16 mouse cellular contexts compared by ENCODE assay signal in the genomic region with DNA sequence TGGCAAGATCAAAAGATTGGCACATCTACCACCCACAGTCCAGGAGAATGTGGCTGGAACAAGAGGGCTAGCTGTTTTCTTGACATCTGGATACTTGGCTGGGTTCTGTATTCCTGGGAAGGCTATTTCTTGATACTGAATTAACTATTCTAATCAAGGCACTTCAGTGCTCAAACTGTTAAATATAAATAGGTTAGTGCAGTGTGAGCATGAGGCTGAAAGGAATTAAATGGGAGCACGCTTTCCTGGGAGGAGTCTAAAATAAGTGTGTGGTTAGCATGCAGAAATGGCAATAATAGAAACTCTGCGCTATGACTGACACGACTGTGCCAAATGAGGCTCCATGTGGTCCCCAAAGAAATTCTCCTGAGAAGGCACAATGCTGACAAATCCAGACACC.
"Had no signal": no experiment of that assay in that cellular context is flagged by ENCODE, and none has a peak within 500 bp of the region (broad histone marks: within the 10 kb centered on the region; RNA-seq: fewer than 3 reads in every experiment).

No protein-coding gene starts in this region.

- H3K36me3 ChIP-seq: limb, embryonic 15.5 days; liver, embryonic 12.5 days; lung, embryonic 15.5 days; midbrain, embryonic 15.5 days; neural tube, embryonic 12.5 days had no signal

- ATAC-seq: liver, embryonic 12.5 days; midbrain, embryonic 15.5 days had no signal

- H3K9me3 ChIP-seq: limb, embryonic 15.5 days; liver, embryonic 12.5 days; lung, embryonic 15.5 days; megakaryocyte, embryonic 14.5 days; midbrain, embryonic 15.5 days; neural tube, embryonic 12.5 days had no signal

- H3K4me2 ChIP-seq: limb, embryonic 15.5 days; liver, embryonic 12.5 days; lung, embryonic 15.5 days; midbrain, embryonic 11.5 days; midbrain, embryonic 15.5 days; neural tube, embryonic 12.5 days had no signal

- H3K27ac ChIP-seq: layer of hippocampus, adult 2 months; limb, embryonic 15.5 days; liver, embryonic 12.5 days; lung, embryonic 15.5 days; macrophage; midbrain, embryonic 15.5 days; neural tube, embryonic 12.5 days; stomach, postnatal 0 days had no signal

- H3K4me1 ChIP-seq: limb, embryonic 15.5 days; liver, embryonic 12.5 days; lung, embryonic 15.5 days; midbrain, embryonic 15.5 days; neural tube, embryonic 12.5 days had no signal

- DNase-seq: kidney, adult 9 months; kidney, postnatal 10 days; kidney, postnatal 4 days; lung, postnatal 14 days; thymus, adult 18-20 months; thymus, postnatal 14 days had no signal

- H3K4me3 ChIP-seq: layer of hippocampus, adult 2 months; limb, embryonic 15.5 days; liver, embryonic 12.5 days; lung, embryonic 15.5 days; megakaryocyte, embryonic 14.5 days; midbrain, embryonic 15.5 days; neural tube, embryonic 12.5 days had no signal

- H3K9ac ChIP-seq: limb, embryonic 15.5 days; liver, embryonic 12.5 days; lung, embryonic 15.5 days; midbrain, embryonic 15.5 days; neural tube, embryonic 12.5 days had no signal

- H3K27me3 ChIP-seq: lung, embryonic 15.5 days; midbrain, embryonic 15.5 days; neural tube, embryonic 12.5 days had no signal
